Mouse (Mus musculus) midbrain, embryonic 12.5 days (tissue): ENCODE measurements around the gene Spen. TPM values are rescaled to one million over a fixed set of nuclear protein-coding genes. Genes with fewer than 3 reads are reported as not detected.

Experiments used
- ATAC-seq: fragments of 200-750 bp; cut with Nextera tagmentation; 2 replicates; pipeline ENCODE4 v1.8.0; 2017; ENCODE audit warnings: low read depth, moderate TSS enrichment, moderate library complexity; ENCODE audit not compliant: low FRiP score
- H3K27ac ChIP-seq: fragments of 300-500 bp; sonication (generic); replicated peaks from 2 replicates; pipeline ENCODE4 v1.5.1; 2016; ENCODE audit warnings: mild to moderate bottlenecking
- H3K27me3 ChIP-seq: fragments of 300-500 bp; sonication (generic); 2 replicates; pipeline ENCODE4 v1.6.1; 2016; ENCODE audit warnings: mild to moderate bottlenecking
- H3K36me3 ChIP-seq: fragments of 300-500 bp; sonication (generic); 2 replicates; pipeline ENCODE4 v1.6.1; 2016
- H3K4me1 ChIP-seq: fragments of 300-500 bp; sonication (generic); 2 replicates; pipeline ENCODE4 v1.6.1; 2016
- H3K4me2 ChIP-seq: fragments of 300-500 bp; sonication (generic); replicated peaks from 2 replicates; pipeline ENCODE4 v1.6.1; 2016; ENCODE audit warnings: mild to moderate bottlenecking, moderate library complexity
- H3K4me3 ChIP-seq: fragments of 300-500 bp; sonication (generic); 2 replicates; pipeline ENCODE4 v1.5.1; 2016; ENCODE audit warnings: mild to moderate bottlenecking
- H3K9ac ChIP-seq: fragments of 300-500 bp; sonication (generic); replicated peaks from 2 replicates; pipeline ENCODE4 v1.6.1; 2016; ENCODE audit warnings: mild to moderate bottlenecking, moderate library complexity
- H3K9me3 ChIP-seq: fragments of 300-500 bp; sonication (generic); 2 replicates; pipeline ENCODE4 v1.6.1; 2016; ENCODE audit warnings: mild to moderate bottlenecking
- WGBS: fragments of 180-500 bp; shearing (Covaris S2); methylation state at CpG from one replicate; pipeline ENCODE4 v1.1.7; 2016; 5-methylcytosine and 5-hydroxymethylcytosine counted together
- polyA plus RNA-seq: library from polyadenylated mRNA; unstranded; fragments of >200 nt; fragmentation: Nextera tagmentation; extraction: Ambion mirVana; gene quantifications from 2 replicates; pipeline ENCODE4 v1.2.1, GENCODE M21; 2016

Gene Spen
- polyA plus RNA-seq, 1 experiment from 2014 or later, result 22.2 TPM

DNA sequence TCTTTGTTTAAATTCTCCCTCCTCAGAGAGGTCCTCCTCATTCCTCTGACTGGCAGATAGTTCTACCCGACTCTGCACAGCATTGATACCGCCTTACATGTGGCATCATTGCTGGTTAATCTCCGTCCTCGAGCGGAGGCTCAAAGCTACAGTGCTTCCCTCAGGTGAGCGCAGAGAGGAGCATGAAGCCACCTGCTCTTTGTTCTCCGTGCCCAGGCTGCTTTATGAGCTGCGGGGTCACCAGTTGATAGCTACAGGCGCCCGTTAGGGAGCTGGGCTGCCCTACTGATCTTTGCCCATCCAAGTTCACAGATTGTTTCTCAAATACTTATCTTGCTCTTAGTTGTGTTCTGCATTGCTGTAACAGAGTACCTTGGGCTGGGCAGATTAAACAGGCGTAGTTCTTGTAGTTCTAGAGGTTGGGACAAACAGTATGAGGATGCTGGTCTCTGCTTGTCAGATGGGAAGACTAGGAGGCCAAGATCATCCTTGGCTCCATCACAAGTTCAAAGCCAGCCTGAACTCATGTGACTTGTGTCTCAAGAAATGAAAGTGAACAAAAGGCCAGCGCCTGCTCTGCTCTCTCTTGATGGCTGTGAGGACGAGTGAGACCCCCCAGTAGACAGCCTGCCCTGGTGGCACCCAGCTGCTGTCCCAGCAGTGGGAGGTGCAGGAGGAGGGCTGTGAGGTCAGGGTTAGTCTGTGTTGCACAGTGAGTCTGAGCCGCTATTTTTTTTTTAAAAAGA is 82.0 kb downstream of the Spen start:
- WGBS, result 93% methylated on average over 14 of the region's 14 CpGs
- no peak overlapping the region for H3K4me2 ChIP-seq

DNA sequence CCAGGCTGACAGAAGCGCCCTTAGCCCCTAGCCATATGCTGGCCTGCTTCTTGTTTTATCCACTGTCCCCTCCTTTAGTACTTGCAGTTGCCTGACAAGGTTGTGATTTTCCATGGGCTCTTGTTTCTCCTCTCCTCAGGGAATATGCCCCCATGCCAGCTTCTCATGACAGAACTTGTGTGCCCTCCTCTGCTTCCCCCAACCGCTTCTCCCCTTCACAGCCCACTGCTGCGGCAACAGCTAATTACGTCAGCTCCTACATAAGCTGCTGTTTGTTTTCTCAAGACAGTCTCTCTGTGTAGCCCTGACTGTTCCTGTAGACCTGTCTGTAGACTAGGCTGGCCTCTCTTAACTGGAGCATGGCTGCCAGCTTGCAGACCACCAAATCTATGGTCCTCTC is 82.9 kb downstream of the Spen start:
- H3K4me2 ChIP-seq, result no peak overlapping the region
- H3K4me3 ChIP-seq, result no peak overlapping the region
- ATAC-seq, result no peak
- peaks cover 49% of the 10 kb centered on the region for H3K36me3 ChIP-seq
- H3K9me3 ChIP-seq, result no peaks in the 10 kb centered on the region
- no peak overlapping the region for H3K9ac ChIP-seq
- H3K27me3 ChIP-seq, result no peaks in the 10 kb centered on the region
- no peak overlapping the region for H3K27ac ChIP-seq
- peaks cover 18% of the 10 kb centered on the region for H3K4me1 ChIP-seq
- WGBS, result 85% methylated on average over 4 of the region's 4 CpGs

More for the DNA sequence above, 82.0 kb downstream of the Spen start:
- no peak overlapping the region for H3K27ac ChIP-seq
- H3K4me1 ChIP-seq, result peaks cover 26% of the 10 kb centered on the region
- ATAC-seq, result no peak
- no peak overlapping the region for H3K9ac ChIP-seq
- H3K27me3 ChIP-seq, result no peaks in the 10 kb centered on the region
- peaks cover 41% of the 10 kb centered on the region for H3K36me3 ChIP-seq
- H3K4me3 ChIP-seq, result no peak overlapping the region
- H3K9me3 ChIP-seq, result no peaks in the 10 kb centered on the region

DNA sequence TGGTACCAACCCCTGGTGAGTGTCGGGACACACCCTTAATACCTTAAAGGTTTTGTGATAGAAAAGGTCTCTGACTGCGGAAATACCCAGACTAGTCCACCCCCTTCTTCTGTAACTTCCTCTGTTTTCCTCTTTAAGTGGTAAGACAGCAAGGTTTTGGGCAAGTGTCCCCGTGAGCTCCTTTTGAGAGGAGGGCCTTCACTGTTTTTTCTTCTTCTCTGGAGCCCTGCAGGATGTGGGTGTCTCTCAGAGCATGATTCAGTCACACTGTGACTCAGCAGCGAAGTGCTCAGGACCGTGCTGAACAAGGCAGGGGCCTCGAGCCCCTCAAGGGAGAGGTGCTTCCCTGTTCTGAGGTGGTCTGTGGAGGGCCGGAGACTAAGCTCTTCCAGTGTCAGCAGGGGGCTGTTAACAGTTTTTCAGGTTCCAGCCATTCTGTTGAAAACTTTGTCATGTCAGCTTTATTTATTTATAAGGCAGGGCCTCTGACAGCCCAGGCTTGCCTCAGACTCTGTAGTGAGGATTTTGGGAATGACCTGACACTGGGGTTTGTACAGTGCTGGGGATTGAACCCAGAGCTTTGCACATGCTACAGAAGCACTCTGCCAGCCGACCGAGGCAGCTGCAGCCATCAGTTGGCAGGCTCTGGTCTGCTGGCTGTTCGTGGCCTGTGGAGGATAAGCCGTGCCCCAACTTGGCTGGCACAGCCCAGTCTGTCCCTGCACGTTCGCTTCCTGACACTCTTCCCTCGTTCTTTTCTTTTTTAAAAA is 83.6 kb downstream of the Spen start:
- no peaks in the 10 kb centered on the region for H3K9me3 ChIP-seq
- H3K4me1 ChIP-seq, result peaks cover 17% of the 10 kb centered on the region
- H3K4me2 ChIP-seq, result no peak overlapping the region
- 81% methylated on average over 14 of the region's 14 CpGs for WGBS
- H3K36me3 ChIP-seq, result peaks cover 55% of the 10 kb centered on the region
- no peak overlapping the region for H3K27ac ChIP-seq
- no peak overlapping the region for H3K9ac ChIP-seq
- no peak for ATAC-seq
- H3K4me3 ChIP-seq, result no peak overlapping the region
- H3K27me3 ChIP-seq, result no peaks in the 10 kb centered on the region

DNA sequence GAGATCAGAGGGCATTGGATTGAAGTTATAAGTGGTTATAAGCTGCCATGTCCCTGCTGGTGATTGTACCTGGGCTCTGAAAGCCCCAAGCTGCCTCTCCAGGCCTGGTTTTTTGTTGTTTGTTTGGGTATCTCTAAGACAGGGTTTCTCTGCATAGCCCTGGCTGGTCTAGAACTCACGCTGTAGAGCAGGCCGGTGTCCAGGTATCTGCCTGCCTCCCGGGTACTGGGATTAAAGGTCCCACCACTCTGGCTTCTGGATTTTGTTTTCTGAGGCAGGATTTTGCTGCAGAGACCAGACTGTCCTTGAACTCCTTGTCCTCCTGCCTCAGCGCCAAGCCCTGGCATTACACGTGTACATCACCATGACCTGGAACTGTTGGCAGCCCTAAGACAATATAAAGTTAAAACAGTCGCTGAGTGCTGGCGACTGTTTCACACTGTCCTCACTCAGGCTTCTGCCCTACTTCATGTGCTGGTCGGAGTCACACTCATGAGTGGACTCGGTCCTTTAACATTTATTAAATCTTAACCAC is 86.4 kb downstream of the Spen start:
- Histone ChIP-seq H3K36me3 (peaks cover 78% of the 10 kb centered on the region), H3K4me3 (no peak overlapping the region), H3K27me3 (no peaks in the 10 kb centered on the region), H3K9ac (no peak overlapping the region), H3K27ac (no peak overlapping the region), H3K9me3 (no peaks in the 10 kb centered on the region), H3K4me1 (no peaks in the 10 kb centered on the region), H3K4me2 (no peak overlapping the region)
- ATAC-seq, result no peak
- WGBS, result 93% methylated on average over 9 of the region's 9 CpGs

DNA sequence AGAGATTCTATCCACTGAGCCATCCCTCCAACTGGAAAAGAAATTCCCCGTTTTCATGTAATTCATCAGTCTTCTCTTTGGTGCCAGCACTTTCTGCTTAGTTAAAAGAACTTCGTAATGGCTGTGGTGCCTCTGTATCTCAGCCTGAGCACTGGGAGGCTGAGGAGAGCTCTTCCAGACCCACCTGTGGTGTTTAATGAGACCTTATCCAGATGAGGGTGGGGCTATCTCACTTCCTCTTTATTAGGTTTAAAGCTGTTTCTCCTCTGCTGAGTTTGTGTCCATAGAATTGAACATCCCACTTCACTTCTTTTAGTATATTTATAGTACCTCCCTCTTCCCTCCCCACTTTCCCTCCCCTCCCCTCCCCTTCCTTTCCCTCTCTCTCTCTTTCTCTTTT is 87.1 kb downstream of the Spen start:
- Histone ChIP-seq H3K9me3 (no peaks in the 10 kb centered on the region), H3K27me3 (no peaks in the 10 kb centered on the region), H3K4me3 (no peak overlapping the region), H3K9ac (no peak overlapping the region), H3K4me1 (peaks cover 3% of the 10 kb centered on the region; the same call in 1 of the 2 replicates), H3K4me2 (no peak overlapping the region), H3K36me3 (peaks cover 78% of the 10 kb centered on the region), H3K27ac (no peak overlapping the region)
- 86% methylated on average over 2 of the region's 2 CpGs for WGBS
- ATAC-seq, result no peak

DNA sequence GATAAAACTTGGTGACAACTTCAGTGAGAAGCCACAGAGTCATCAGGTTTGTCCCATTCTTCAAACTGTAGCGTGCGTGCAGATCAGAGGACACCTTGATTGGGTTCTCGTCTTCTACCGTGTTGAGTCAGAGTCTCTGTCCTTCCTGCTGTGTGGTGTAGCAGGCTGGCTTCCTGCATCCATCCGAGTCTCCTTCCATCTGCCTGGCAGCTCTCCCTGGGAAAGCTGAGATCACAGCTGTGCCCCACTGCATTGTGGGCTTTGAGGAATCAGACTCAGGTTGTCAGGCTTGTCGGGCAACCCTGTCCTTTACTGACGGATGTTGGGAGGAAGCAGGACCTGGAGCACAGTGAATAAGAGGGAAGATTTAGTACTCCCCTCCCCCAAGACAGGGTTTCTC is 92.2 kb downstream of the Spen start:
- Histone ChIP-seq H3K27me3 (no peaks in the 10 kb centered on the region), H3K36me3 (peaks cover 44% of the 10 kb centered on the region), H3K9me3 (no peaks in the 10 kb centered on the region), H3K4me2 (peak overlapping the region; percentile 90; the same call in 1 of the 2 replicates), H3K4me3 (peak overlapping the region; percentile 100; the same call in 1 of the 2 replicates), H3K9ac (peak overlapping the region; percentile 96; the same call in 1 of the 2 replicates), H3K4me1 (peaks cover 19% of the 10 kb centered on the region), H3K27ac (no peak overlapping the region)
- WGBS, result 84% methylated on average over 7 of the region's 7 CpGs
- no peak for ATAC-seq

DNA sequence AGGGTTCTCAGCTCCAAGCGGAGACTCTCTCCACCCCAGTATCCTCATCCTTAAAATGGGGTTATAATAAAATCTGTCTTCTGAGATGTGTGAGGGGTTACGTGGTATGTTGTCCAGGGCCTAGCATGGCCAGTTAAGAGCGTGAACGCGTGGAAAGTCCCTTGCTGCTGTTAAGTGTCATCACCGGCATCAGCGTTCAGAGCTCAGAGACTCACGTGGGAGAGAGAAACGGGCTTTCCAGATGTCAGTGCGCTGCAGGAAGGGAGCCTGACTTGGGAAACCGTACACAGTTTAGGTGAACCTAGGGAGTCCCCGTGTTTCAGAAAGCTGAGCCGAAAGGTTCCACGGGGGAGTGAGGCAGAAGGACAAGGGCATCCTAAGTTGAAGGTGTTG is 93.1 kb downstream of the Spen start:
- Histone ChIP-seq H3K4me3 (peak overlapping the region; percentile 100), H3K36me3 (peaks cover 36% of the 10 kb centered on the region), H3K4me1 (peaks cover 19% of the 10 kb centered on the region), H3K27ac (0 out of 2 replicates have a peak overlapping the region, but pooled peaks have one; percentile 84), H3K4me2 (peak overlapping the region; percentile 90), H3K9ac (peak overlapping the region; percentile 96), H3K27me3 (no peaks in the 10 kb centered on the region), H3K9me3 (no peaks in the 10 kb centered on the region)
- no peak for ATAC-seq
- 20% methylated on average over 14 of the region's 14 CpGs for WGBS

DNA sequence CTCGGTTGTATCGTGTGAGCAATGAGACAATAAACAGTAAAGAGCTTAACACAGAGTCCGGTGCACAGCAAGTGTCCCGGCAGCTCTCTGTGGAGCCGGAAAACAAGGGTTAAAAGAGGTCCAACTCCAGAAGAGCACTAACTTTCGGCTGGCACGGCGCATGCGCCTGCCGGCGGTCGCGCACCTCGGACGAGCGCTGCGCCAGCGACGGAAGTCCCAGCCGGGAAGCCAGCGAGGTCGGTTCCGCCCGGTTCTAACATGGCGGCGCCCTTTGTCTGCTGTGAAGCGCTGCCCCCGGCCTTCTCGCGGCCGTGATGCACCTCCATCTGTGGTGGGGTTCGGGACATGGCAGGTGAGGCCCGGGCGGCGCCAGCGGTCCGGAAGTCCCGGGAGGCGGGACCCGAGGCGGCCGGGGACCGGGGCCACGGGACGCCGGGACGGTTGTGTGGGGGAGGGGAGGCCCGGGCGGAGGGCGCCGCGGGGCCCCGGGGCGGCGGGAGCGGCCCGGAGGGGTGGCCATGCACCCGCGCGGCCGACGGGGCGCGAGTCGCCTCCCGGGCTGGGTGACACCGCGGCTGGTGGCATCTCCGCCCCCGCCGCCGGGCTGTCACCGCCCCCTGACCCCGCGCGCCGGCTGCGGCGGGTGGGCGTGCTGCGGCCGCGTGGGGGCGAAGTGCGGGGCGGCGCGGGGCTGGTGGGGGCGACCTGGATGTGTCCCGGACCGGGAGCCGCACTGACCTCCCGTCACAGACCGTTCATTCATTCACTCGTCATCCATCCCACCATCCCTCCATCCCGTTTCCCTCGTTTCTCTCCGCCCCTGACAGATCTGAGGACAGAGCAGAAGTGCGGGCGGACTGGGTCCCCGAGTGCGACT is 93.7 kb downstream of the Spen start, which contains the start of gene Zbtb17:
Gene Zbtb17, plus strand, starts transcription at position 204 of the 877 bp plus-strand sequence.
- peaks cover 31% of the 10 kb centered on the region for H3K36me3 ChIP-seq
- peaks cover 19% of the 10 kb centered on the region for H3K4me1 ChIP-seq
- no peaks in the 10 kb centered on the region for H3K27me3 ChIP-seq
- H3K4me3 ChIP-seq, result peak within 1 kb of the TSS; percentile 100
- WGBS, result under 1% methylated on average over 61 of the region's 102 CpGs
- peak within 1 kb of the TSS; percentile 90 for H3K4me2 ChIP-seq
- peak within 1 kb of the TSS; percentile 96 for H3K9ac ChIP-seq
- peak; percentile 91 for ATAC-seq
- peak within 1 kb of the TSS; percentile 84 for H3K27ac ChIP-seq
- H3K9me3 ChIP-seq, result no peaks in the 10 kb centered on the region

DNA sequence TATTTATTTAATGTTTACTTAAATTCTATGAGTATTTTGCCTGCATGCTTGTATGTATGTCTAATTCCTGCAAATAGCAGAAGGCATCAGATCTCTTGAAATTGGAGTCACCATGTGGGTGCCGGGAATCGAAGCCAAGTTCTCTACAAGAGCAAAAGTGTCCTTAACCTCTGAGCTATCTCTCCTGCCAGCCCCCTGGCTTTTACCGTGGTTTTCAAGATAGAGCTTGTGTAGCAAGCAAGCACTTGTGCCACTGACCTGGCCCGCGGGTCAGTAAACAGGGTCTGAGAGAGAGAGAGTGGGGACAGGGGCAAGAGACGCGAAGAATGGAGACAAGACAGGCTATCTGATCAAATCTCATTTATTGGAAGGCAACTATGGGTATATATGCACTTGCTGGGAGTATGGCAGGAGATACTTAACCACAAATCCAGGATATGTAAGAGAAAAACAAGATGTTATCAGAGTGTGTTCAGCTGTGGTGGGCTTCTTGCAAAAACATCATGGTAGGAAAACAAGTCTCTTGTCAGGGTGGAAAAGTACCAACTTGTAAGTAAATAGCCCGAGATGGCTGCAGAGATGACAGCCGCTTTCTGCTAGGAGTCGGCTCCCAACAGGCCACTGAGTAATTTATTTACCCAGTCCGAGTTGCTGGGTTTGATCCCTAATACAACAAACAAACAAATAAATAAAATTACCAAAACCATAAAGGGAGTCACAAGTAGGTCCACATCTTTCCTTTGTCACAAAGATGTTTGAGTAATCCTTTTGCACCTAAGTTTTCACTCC is 94.6 kb downstream of the Spen start:
- H3K9me3 ChIP-seq, result no peaks in the 10 kb centered on the region
- 57% methylated on average over 11 of the region's 11 CpGs for WGBS
- H3K4me2 ChIP-seq, result peak overlapping the region; percentile 90
- H3K4me1 ChIP-seq, result peaks cover 19% of the 10 kb centered on the region
- H3K4me3 ChIP-seq, result peak overlapping the region; percentile 100
- H3K27ac ChIP-seq, result no peak overlapping the region
- H3K9ac ChIP-seq, result peak overlapping the region; percentile 96; the same call in 1 of the 2 replicates
- H3K36me3 ChIP-seq, result peaks cover 22% of the 10 kb centered on the region
- H3K27me3 ChIP-seq, result no peaks in the 10 kb centered on the region
- 0 out of 2 replicates have a peak, but pooled peaks have one; percentile 1 for ATAC-seq

DNA sequence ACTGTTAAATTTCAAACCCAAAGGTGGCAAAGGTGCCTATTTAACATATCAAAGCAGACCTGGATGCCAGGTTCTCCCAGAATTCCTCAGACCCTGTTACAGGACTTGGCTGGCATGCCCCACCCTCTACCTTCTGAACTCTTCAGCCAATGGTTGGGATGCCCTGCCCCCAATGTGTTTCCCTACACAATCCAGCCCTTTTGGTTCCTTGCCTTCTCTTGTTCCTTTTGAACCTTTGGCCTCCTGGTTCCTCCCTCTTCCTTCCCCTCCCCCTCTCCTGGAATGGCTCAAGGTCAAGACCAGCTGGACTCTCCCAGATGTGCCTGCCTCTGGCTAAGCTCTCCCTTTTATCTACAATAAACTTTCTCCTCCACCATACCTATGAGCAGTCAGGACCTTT is 97.5 kb downstream of the Spen start:
- Histone ChIP-seq H3K4me1 (peaks cover 12% of the 10 kb centered on the region), H3K9me3 (no peaks in the 10 kb centered on the region), H3K27ac (no peak overlapping the region), H3K9ac (no peak overlapping the region), H3K36me3 (no peaks in the 10 kb centered on the region), H3K27me3 (no peaks in the 10 kb centered on the region), H3K4me2 (no peak overlapping the region), H3K4me3 (no peak overlapping the region)
- no peak for ATAC-seq
